Mouse (Mus musculus) embryonic facial prominence, embryonic 13.5 days (tissue): ENCODE measurements around the gene Ybx1. TPM values are rescaled to one million over a fixed set of nuclear protein-coding genes. Genes with fewer than 3 reads are reported as not detected.

Experiments used
- ATAC-seq: fragments of 200-750 bp; cut with Nextera tagmentation; 2 replicates; pipeline ENCODE4 v1.8.0; 2017; ENCODE audit warnings: low read depth; ENCODE audit not compliant: insufficient number of reproducible peaks, insufficient read depth, low FRiP score, low TSS enrichment
- H3K27ac ChIP-seq: fragments of 300-500 bp; sonication (generic); 2 replicates; pipeline ENCODE4 v1.5.1; 2015; ENCODE audit warnings: moderate library complexity, mild to moderate bottlenecking, inconsistent platforms
- H3K27me3 ChIP-seq: fragments of 300-500 bp; sonication (generic); 2 replicates; pipeline ENCODE4 v1.6.1; 2015; ENCODE audit warnings: mild to moderate bottlenecking, inconsistent platforms
- H3K36me3 ChIP-seq: fragments of 300-500 bp; sonication (generic); 2 replicates; pipeline ENCODE4 v1.6.1; 2015; ENCODE audit warnings: mild to moderate bottlenecking, inconsistent platforms
- H3K4me1 ChIP-seq: fragments of 300-500 bp; sonication (generic); 2 replicates; pipeline ENCODE4 v1.6.1; 2015; ENCODE audit warnings: inconsistent platforms
- H3K4me2 ChIP-seq: fragments of 300-500 bp; sonication (generic); 2 replicates; pipeline ENCODE4 v1.6.1; 2015; ENCODE audit warnings: moderate library complexity, mild to moderate bottlenecking, inconsistent platforms
- H3K4me3 ChIP-seq: fragments of 300-500 bp; sonication (generic); 2 replicates; pipeline ENCODE4 v1.5.1; 2015; ENCODE audit warnings: mild to moderate bottlenecking, inconsistent platforms
- H3K9ac ChIP-seq: fragments of 300-500 bp; sonication (generic); 2 replicates; pipeline ENCODE4 v1.6.1; 2015; ENCODE audit warnings: mild to moderate bottlenecking, inconsistent platforms
- H3K9me3 ChIP-seq: fragments of 300-500 bp; sonication (generic); 2 replicates; pipeline ENCODE4 v1.6.1; 2016; ENCODE audit warnings: inconsistent platforms
- WGBS: fragments of 180-500 bp; shearing (Covaris S2); methylation state at CpG from one replicate; pipeline ENCODE4 v1.1.7; 2015; ENCODE audit warnings: mixed read lengths; 5-methylcytosine and 5-hydroxymethylcytosine counted together
- polyA plus RNA-seq: library from polyadenylated mRNA; unstranded; fragments of >200 nt; fragmentation: Nextera tagmentation; extraction: Ambion mirVana; gene quantifications from 2 replicates; pipeline ENCODE4 v1.2.1, GENCODE M21; 2015

Gene Ybx1
- polyA plus RNA-seq, 1 experiment from 2014 or later, result 805 TPM

GRCm38 (mm10) chr4:119263459-119263858 is 30.9 kb downstream of the Ybx1 start:
- H3K4me1 ChIP-seq, result no peaks in the 10 kb centered on the region
- H3K27ac ChIP-seq, result no peak overlapping the region
- no peak overlapping the region for H3K4me3 ChIP-seq
- H3K9ac ChIP-seq, result no peak overlapping the region
- no peak for ATAC-seq
- H3K4me2 ChIP-seq, result no peak overlapping the region
- WGBS, result 82% methylated on average over 3 of the region's 3 CpGs
- no peaks in the 10 kb centered on the region for H3K9me3 ChIP-seq
- H3K27me3 ChIP-seq, result no peaks in the 10 kb centered on the region
- H3K36me3 ChIP-seq, result peaks cover 4% of the 10 kb centered on the region; the same call in 1 of the 2 replicates

- no peak for ATAC-seq
- 90% methylated on average over 5 of the region's 5 CpGs for WGBS
- Histone ChIP-seq H3K27me3 (no peaks in the 10 kb centered on the region), H3K9me3 (no peaks in the 10 kb centered on the region), H3K27ac (no peak overlapping the region), H3K4me3 (no peak overlapping the region), H3K4me1 (no peaks in the 10 kb centered on the region), H3K9ac (no peak overlapping the region), H3K36me3 (no peaks in the 10 kb centered on the region), H3K4me2 (no peak overlapping the region)
Measured at GRCm38 (mm10) chr4:119262483-119262882, 31.9 kb downstream of the Ybx1 start.

GRCm38 (mm10) chr4:119261087-119261713 is 33.2 kb downstream of the Ybx1 start:
- ATAC-seq, result no peak
- H3K9ac ChIP-seq, result no peak overlapping the region

GRCm38 (mm10) chr4:119259344-119260254 is 34.8 kb downstream of the Ybx1 start:
- Histone ChIP-seq H3K9me3 (no peaks in the 10 kb centered on the region), H3K9ac (no peak overlapping the region), H3K27me3 (no peaks in the 10 kb centered on the region), H3K36me3 (no peaks in the 10 kb centered on the region), H3K4me1 (peaks cover 9% of the 10 kb centered on the region), H3K4me2 (no peak overlapping the region), H3K4me3 (no peak overlapping the region), H3K27ac (no peak overlapping the region)
- ATAC-seq, result no peak
- 82% methylated on average over 15 of the region's 15 CpGs for WGBS

More at GRCm38 (mm10) chr4:119261087-119261713, 33.2 kb downstream of the Ybx1 start:
- 59% methylated on average over 7 of the region's 7 CpGs for WGBS
- no peaks in the 10 kb centered on the region for H3K36me3 ChIP-seq
- H3K9me3 ChIP-seq, result no peaks in the 10 kb centered on the region
- no peak overlapping the region for H3K4me2 ChIP-seq
- H3K4me3 ChIP-seq, result no peak overlapping the region
- no peaks in the 10 kb centered on the region for H3K27me3 ChIP-seq
- no peaks in the 10 kb centered on the region for H3K4me1 ChIP-seq
- no peak overlapping the region for H3K27ac ChIP-seq

- Histone ChIP-seq H3K36me3 (no peaks in the 10 kb centered on the region), H3K9ac (no peak overlapping the region), H3K27me3 (no peaks in the 10 kb centered on the region), H3K4me2 (no peak overlapping the region), H3K27ac (no peak overlapping the region), H3K4me1 (peaks cover 21% of the 10 kb centered on the region), H3K9me3 (no peaks in the 10 kb centered on the region), H3K4me3 (no peak overlapping the region)
- ATAC-seq, result no peak
- 74% methylated on average over 6 of the region's 6 CpGs for WGBS
Measured at GRCm38 (mm10) chr4:119257083-119257482, 37.3 kb downstream of the Ybx1 start.

GRCm38 (mm10) chr4:119255351-119255750 is 39.1 kb downstream of the Ybx1 start, which contains the start of gene Cldn19:
Gene Cldn19, plus strand, starts transcription at chr4:119255414.
- 81% methylated on average over 12 of the region's 12 CpGs for WGBS
- ATAC-seq, result no peak
- H3K4me2 ChIP-seq, result no peak within 1 kb of the TSS; the same call in 1 of the 2 replicates
- no peak within 1 kb of the TSS for H3K4me3 ChIP-seq
- H3K36me3 ChIP-seq, result no peaks in the 10 kb centered on the region
- no peaks in the 10 kb centered on the region for H3K9me3 ChIP-seq
- H3K27me3 ChIP-seq, result no peaks in the 10 kb centered on the region
- H3K9ac ChIP-seq, result 0 out of 2 replicates have a peak within 1 kb of the TSS, but pooled peaks have one; percentile 40
- H3K4me1 ChIP-seq, result peaks cover 21% of the 10 kb centered on the region
- H3K27ac ChIP-seq, result peak within 1 kb of the TSS; percentile 80

- no peaks in the 10 kb centered on the region for H3K36me3 ChIP-seq
- H3K9ac ChIP-seq, result 0 out of 2 replicates have a peak overlapping the region, but pooled peaks have one; percentile 40
- 32% methylated on average over 9 of the region's 9 CpGs for WGBS
- peaks cover 21% of the 10 kb centered on the region for H3K4me1 ChIP-seq
- no peak overlapping the region; the same call in 1 of the 2 replicates for H3K4me2 ChIP-seq
- H3K27ac ChIP-seq, result peak overlapping the region; percentile 80
- no peak overlapping the region for H3K4me3 ChIP-seq
- ATAC-seq, result 0 out of 2 replicates have a peak, but pooled peaks have one; percentile 35
- no peaks in the 10 kb centered on the region for H3K9me3 ChIP-seq
- no peaks in the 10 kb centered on the region for H3K27me3 ChIP-seq
Measured at GRCm38 (mm10) chr4:119254012-119254618, 40.3 kb downstream of the Ybx1 start.

GRCm38 (mm10) chr4:119252025-119252808 is 42.2 kb downstream of the Ybx1 start:
- no peak overlapping the region for H3K27ac ChIP-seq
- ATAC-seq, result no peak
- WGBS, result 67% methylated on average over 7 of the region's 7 CpGs
- no peaks in the 10 kb centered on the region for H3K9me3 ChIP-seq
- peaks cover 15% of the 10 kb centered on the region for H3K36me3 ChIP-seq
- H3K9ac ChIP-seq, result no peak overlapping the region
- H3K4me2 ChIP-seq, result no peak overlapping the region
- H3K4me1 ChIP-seq, result peaks cover 33% of the 10 kb centered on the region
- no peak overlapping the region for H3K4me3 ChIP-seq
- no peaks in the 10 kb centered on the region for H3K27me3 ChIP-seq

GRCm38 (mm10) chr4:119248407-119248965 is 45.9 kb downstream of the Ybx1 start:
- 82% methylated on average over 11 of the region's 11 CpGs for WGBS

GRCm38 (mm10) chr4:119247462-119248235 is 46.8 kb downstream of the Ybx1 start:
- H3K4me1 ChIP-seq, result peaks cover 18% of the 10 kb centered on the region
- no peaks in the 10 kb centered on the region for H3K27me3 ChIP-seq
- no peaks in the 10 kb centered on the region for H3K9me3 ChIP-seq
- no peak overlapping the region for H3K4me3 ChIP-seq
- 30% methylated on average over 13 of the region's 13 CpGs for WGBS
- H3K36me3 ChIP-seq, result peaks cover 58% of the 10 kb centered on the region
- 0 out of 2 replicates have a peak overlapping the region, but pooled peaks have one; percentile 32 for H3K9ac ChIP-seq
- H3K27ac ChIP-seq, result peak overlapping the region; percentile 60; the same call in 1 of the 2 replicates
- no peak overlapping the region for H3K4me2 ChIP-seq
- peak; percentile 35; the same call in 1 of the 2 replicates for ATAC-seq

More at GRCm38 (mm10) chr4:119248407-119248965, 45.9 kb downstream of the Ybx1 start:
- H3K36me3 ChIP-seq, result peaks cover 51% of the 10 kb centered on the region
- no peaks in the 10 kb centered on the region for H3K27me3 ChIP-seq
- H3K9ac ChIP-seq, result no peak overlapping the region
- H3K4me2 ChIP-seq, result no peak overlapping the region
- no peaks in the 10 kb centered on the region for H3K9me3 ChIP-seq
- H3K4me3 ChIP-seq, result no peak overlapping the region
- no peak overlapping the region for H3K27ac ChIP-seq
- H3K4me1 ChIP-seq, result peaks cover 19% of the 10 kb centered on the region
- ATAC-seq, result no peak
